Mouse (Mus musculus) testis, adult 2 months (tissue): ENCODE measurements around the gene Llgl2.

Experiments used
- CTCF ChIP-seq: fragments of 200-500 bp; IDR thresholded peaks from 2 replicates; pipeline ENCODE4 v1.5.1; 2012; ENCODE audit warnings: low read depth, mild to moderate bottlenecking, inconsistent platforms, low read length, moderate library complexity; ENCODE audit not compliant: control insufficient read depth, insufficient read depth, insufficient replicate concordance
- POLR2A ChIP-seq: fragments of 200-500 bp; IDR thresholded peaks from 2 replicates; pipeline ENCODE4 v1.6.1; 2012; ENCODE audit warnings: low read depth, mild to moderate bottlenecking, inconsistent platforms, low read length, moderate library complexity; ENCODE audit not compliant: control insufficient read depth

- TF ChIP-seq CTCF (no peak), POLR2A (no peak)
These were observed 40.0 kb downstream of the Llgl2 start for GRCm38 (mm10) chr11:115863895-115864294.
